Mouse (Mus musculus) left cerebral cortex, adult 18-20 months (tissue): Measurements from ENCODE around the gene Ccdc155. TPM values are rescaled to one million over a fixed set of nuclear protein-coding genes. Genes with fewer than 3 reads are reported as not detected.
A peak's percentile ranks its signal among the peaks of the same experiment; 100 is the strongest.

Source experiments
- DNase-seq, 2 experiments: peaks; one replicate each; pipeline ENCODE4 v3.0.0; 2021 to 2022; ENCODE audit warnings: low spot score in 2 of 2, mixed read lengths in 1 of 2
- microRNA-seq, 2 experiments: library from miRNA; unstranded; fragments of <30 nt; microRNA quantifications; one replicate each; pipeline ENCODE4 v1.2.0; 2021
- total RNA-seq, 2 experiments: library from RNA; stranded (reverse); gene quantifications; 2 replicates each; pipeline ENCODE4 v1.2.3; 2021

Ccdc155 gene
- total RNA-seq, 2 experiments from 2014 or later, result 4.9 to 9.7 TPM

DNA sequence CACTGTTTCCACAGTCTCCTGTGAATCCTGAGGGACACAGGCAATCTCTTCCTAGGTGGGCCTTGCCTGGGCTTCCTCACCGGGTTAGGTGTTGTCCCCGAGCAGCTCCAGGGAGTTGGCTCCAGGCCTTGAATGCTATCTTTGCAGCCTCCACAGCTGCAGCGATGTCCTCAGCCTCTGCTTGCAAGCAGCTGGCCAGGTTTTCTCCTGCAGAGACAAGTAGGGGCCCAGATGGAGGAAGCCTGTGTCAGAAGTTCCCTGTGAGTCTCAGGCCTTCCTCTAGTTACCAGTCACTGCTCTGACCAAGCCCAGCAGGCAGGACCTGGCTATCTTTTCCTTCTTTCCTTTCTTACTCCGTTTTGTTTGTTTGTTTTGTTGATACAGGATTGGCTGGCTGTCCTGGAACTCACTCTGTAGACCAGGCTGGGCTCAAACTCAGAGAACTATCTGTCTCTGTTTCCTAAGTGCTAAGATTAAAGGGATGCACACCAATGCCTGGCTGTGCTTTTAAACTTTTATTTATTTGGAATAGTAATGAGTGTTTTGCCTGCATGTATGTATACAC lies 56.1 kb downstream of the Ccdc155 start:
- DNase-seq, result no peak

DNA sequence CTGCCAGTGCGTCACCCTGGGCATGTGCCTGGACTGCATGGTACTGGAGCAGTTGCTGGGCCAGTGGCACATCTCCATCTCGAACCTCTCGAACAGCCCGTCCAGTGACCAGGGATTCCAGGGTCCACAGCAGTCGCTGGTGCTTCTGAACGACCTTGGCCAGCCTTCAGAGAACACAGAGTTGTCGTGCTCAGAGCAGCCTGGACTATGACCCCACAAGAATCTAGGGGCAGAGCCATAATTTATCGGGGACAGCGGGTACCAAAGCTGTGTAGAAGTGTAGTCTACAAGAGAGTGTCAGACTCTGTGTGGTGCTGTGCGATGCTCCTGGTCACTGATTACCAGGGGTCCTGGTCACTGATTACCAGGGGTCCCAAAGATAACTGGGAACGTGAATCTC lies 56.8 kb downstream of the Ccdc155 start:
- DNase-seq, result no peak

DNA sequence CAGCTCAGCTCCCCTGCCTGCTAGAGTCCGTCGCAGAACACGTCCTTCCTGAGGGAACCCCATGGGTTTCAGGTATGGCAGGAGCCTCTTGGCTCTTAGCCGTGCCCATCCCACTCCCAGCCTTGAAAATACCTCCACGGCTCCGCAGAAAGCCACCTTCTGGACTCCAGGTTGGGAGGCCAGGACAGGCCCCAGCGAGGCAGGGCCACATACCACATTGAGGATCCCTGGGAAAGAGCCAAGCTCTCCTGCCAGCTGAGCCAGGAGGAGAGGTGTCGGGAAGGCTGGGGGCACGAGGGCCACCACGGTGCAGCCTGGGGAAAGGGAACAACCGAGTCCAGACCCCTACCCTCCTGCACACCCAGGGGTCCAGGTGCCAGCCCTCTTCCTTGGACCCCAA lies 57.4 kb downstream of the Ccdc155 start:
- no peak for DNase-seq

DNA sequence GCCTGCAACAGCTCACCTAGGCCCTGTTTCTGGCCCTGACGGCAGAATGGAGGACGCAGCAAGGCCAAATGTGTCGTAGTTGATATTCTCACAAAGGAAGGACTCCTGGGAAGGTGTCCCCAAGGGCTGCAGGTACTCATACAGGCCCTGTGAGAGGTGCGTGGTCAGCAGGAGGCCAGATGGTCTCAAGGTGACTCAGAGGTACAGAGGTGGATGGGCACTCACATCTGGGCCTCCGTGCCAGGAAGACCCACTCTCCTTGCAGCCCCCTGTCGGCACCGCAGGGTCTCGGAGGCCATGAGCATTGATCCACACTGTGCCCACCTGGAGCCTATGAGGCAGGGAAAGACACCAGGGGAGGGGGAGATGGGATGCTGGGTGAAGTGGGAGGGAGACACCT lies 59.2 kb downstream of the Ccdc155 start:
- no peak for DNase-seq

DNA sequence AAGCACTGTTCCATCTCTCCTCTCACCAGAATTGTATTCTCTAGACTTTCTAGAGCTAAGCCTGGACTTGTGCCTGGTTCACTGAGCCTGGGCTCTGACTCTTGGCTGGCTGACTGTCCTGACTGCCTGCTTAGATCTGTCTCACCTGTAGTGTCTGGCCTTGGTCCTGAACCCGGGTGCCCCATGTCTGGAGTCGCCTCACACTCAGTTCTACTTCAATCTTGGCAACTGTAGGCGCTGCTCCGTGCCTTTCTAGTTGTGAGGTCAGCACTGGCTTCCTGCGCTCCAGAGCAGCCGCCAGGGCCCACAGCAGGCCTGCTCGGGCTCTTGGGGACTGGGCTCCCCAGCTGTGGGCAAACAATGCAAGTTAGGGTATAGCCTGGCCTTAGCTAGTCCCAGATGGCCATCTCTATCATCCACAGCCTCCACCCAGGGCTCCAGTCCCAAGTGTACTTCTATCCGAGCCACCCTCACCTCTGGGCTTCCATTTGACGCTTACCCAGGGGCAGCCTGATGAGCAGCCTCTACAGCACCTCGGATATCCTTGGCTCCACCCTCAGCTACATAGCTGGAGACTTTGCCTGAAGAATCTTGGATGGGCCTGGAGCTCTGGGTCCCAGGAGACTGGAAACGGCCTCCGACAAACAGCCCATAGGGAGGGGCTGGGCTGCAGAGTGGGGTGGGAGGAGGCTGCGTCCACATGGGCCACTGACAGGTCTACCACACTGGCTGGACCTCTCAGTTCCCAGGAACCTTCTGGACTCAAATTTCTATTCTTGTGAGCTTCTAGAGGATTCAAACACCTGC lies 60.1 kb downstream of the Ccdc155 start:
- DNase-seq, result no peak

DNA sequence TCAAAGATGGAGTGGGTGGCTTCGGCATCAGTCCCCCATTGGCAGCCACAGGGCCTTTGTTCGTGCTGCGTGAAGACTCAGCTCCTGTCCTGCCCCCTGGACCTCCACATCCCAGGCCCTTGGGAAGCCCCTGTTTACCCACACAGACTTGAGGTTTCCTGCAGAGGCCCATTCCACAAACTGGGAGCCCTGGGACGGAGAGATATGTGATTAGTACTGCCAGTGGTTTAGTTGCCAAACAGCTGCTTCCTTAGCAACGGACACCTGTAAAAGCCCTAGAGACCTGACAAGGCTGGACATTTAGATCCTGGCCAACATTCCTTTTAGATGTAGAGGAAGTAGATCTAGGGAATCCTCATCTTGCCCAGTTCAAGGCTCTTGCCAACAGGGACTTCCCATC lies 62.8 kb downstream of the Ccdc155 start:
- DNase-seq, result no peak

DNA sequence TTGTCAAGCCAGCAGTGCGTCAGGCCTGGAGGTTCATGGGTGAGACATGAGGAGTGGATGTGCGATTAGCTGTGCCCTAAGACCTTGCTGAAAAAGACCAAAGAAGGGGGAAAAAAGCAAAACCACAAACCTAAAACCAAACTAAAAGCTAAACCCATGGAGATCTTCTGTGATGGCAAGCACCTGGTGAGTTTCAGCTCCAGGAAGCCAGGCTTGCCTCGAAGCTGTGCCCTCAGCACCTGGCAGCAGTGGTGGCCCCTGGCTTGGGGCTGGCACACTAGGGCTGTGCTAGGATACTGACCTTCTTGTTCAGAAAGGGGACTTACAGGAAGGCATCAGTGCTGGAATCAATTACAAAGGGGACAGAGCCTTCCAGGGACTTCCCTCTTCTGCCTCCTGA lies 63.4 kb downstream of the Ccdc155 start:
- DNase-seq, result no peak

DNA sequence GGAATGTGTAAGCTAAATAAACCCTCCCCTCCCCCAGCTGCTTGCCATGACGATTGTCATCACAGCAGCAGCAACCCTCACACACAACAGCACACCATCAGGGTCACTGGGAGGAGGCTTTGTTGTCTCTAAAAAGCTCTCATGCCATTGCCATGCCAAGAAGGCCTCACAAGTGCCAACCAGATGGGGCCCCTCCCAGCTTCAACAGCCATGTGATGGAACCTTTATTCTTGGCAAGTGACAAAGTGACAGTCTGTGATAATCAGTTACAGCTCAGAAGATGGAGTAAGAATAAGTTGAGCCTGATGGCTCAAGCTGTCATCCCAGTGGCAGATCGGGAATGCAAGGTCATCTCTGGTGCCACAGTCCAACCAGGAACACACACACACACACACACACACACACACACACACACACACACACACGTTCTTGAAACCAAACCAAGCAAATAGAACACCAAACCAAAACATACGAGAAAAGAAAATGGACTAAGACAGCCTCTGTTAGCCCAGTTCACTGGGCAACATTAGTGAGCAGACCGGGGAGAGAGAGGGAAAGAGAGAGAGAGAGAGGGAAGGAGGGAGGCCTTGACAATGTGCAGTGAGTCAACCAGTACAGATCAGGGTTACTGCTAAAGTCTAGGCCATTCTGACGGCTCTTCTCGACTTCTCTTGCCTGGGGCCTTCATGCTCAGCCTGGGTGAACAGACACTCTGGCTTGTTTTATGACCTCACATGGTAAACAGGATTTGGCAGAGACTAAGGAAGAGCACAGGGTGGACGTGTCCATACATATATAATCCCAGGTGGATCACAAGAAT lies 64.6 kb downstream of the Ccdc155 start:
- DNase-seq, result no peak

DNA sequence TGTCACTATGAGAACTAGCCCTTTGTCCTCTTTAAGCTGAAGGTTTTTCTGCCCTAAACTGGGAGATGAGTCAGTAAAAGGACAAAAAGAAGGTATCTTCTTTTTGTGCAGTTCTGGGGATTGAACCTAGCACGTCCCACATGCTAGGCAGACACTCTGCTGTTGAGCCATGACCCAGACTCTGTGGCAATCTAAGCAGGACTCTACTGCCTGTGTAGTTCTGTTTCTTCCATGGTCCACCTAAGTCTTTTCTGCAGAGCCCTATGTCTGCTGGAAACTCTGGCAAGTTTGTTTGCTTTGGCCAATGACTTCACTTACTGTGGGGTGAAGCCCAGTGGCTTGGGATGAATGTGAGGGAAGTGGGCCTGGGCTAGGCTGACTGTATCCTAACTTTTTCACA lies 66.3 kb downstream of the Ccdc155 start:
- DNase-seq, result no peak

DNA sequence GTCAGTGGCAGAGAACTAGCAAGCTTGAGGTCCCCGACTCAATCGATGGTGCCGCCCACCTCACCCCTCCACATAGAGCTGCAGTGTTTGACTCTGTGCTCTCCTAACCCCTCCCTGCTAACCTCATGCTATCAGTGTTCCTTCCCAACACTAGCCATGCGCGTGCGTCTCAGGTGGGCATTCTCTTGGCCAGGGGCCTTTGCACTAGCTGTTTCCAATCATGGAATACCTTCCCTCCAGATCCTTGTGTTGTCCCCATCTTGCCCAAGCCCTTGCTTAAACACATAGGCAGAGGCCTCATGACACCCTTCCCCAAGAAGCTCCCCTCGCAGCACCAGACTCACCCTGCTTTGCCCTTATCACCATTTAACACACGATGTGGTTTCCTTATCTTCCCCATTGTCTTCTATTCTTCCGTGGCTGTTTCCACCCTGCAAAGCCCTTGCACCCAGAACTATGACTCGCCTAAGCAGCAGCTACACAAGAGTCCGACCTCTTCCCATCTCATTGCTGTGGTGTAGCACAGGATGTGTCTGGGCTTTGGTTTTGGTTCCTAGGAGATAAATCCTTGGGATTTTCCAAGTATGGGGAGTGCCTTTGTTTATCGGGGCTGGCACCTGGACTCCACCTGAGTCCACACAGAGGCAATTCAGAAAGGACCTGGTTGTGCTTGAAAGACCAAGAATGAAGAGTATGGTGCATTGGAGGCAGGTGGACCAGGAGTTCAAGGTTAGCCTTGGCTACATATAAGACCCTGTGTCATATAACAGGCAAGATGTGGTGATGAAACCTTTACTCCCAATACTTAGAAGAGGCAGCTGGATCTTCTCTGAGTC lies 67.3 kb downstream of the Ccdc155 start:
- DNase-seq, result no peak

DNA sequence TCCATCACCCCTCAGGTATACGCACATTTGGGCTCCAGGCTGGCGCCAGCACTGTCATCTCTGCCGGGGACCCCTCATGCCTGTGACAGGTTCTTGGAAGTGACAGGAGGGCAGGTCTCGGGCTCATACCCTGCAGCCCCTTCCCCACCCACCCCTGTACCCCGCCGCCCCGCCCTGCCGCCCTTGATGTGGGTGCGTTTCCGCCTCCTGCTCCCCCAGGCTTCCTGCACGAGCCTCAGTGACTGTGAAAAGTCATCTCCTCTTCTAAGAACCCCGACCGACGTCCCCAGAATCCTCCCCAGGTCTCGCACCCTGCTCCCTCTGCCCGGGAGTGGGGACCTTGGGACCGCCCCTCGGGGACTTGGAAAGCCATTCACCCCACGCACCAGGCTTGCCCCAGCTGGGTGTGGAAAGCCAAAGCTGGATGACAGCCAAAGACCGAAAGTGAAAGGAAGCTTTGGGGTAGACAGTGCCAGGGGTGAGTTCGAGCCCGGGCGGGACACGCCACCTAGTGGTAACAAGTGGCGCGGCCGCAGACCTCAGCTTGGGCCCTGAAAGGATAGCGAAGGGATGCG lies 68.6 kb downstream of the Ccdc155 start, which contains the start of the genes Gm45713 and Flt3l:
Gene Gm45713 (minus strand): TSS at position 239 of the 575 bp plus-strand sequence.
Gene Flt3l (minus strand): TSS at position 440 of the 575 bp plus-strand sequence.
- peak; percentile 87 to 90 for DNase-seq

DNA sequence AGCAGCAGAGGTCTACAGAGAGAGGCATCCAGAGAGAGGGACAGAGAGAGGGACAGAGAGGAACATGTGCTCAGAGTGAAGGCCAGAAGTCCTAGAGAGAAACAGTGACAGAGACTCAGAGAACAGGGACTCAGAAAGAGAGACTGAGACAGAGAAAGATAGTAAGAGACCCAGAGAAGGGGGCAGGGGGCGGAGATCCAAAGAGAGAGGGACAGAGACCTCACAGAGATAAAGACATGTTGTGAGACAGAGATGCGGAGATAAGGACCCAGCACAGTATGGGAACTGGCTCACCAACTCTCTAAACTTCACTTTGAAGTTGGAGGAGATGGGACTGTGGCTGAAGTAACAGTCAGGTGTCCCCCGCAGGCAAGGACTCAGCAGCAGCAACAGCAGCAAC lies 69.3 kb downstream of the Ccdc155 start:
- DNase-seq, result no peak

DNA sequence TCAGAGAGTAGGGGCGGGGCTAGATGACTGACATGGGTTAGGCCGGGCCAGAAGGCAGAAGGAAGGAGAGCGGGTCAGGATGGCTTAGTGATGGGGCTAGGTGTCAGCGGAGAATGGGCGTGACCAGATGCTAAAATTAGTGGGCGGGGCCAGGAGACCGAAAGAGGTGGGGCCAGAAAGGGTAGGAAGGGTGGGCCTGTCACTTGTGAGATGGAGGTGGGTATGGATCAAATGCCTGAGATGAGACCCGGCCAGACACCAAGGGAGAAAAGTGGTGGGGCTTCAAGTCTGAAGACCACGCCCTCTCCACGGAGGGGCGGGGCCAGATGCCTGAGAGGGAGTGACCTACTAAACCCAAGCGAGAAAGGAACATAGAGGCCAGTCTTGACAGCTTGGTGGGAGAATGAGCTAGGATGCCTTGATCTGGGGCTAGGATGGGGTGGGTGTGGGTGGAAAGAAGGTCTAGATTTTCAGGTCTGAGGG lies 70.1 kb downstream of the Ccdc155 start:
- DNase-seq, result no peak

Small RNAs within 50 kb of the gene (microRNA-seq; reads per million reads assigned to microRNA genes)
- 0.75 to 2.3 reads per million in 2 experiments for gene Mir7055

Other genes starting within 250 kb of the Ccdc155 start
- gene Cpt1c, start 230.0 kb downstream of the Ccdc155 start, total RNA-seq, result 10 to 100 TPM; 98.3 to 98.4 TPM
- 100 to 1,000 TPM; 174 to 178 TPM for gene Prmt1, start 218.3 kb downstream of the Ccdc155 start, total RNA-seq
- gene Irf3, start 207.2 kb downstream of the Ccdc155 start, total RNA-seq, result 10 to 100 TPM; 35.2 to 41.9 TPM
- gene Bcl2l12, start 206.2 kb downstream of the Ccdc155 start, total RNA-seq, result 1 to 10 TPM; 2.8 to 3.8 TPM
- gene Scaf1, start 188.5 kb downstream of the Ccdc155 start, total RNA-seq, result 100 to 1,000 TPM; 159 to 163 TPM
- gene Rras, start 186.9 kb downstream of the Ccdc155 start, total RNA-seq, result 10 to 100 TPM; 10.0 to 14.5 TPM
- 10 to 100 TPM; 63.3 to 67.5 TPM for gene Prr12, start 152.0 kb downstream of the Ccdc155 start, total RNA-seq
- 10 to 100 TPM; 51.9 to 59.7 TPM for gene Nosip, start 142.5 kb downstream of the Ccdc155 start, total RNA-seq
- 1 to 10 TPM; 6.2 to 9.2 TPM for gene Prrg2, start 142.2 kb downstream of the Ccdc155 start, total RNA-seq
- 1 to 10 TPM; 5.9 to 6.0 TPM for gene Rcn3, start 112.7 kb downstream of the Ccdc155 start, total RNA-seq
- gene Fcgrt, start 101.0 kb downstream of the Ccdc155 start, total RNA-seq, result 10 to 100 TPM; 19.6 to 20.1 TPM
- gene Rps11, start 80.5 kb downstream of the Ccdc155 start, total RNA-seq, result 100 to 1,000 TPM; 474 to 479 TPM
- gene Rpl13a, start 76.1 kb downstream of the Ccdc155 start, total RNA-seq, result 100 to 1,000 TPM; 712 to 811 TPM
- gene Gm45713, start 68.7 kb downstream of the Ccdc155 start, total RNA-seq, result not detected
- gene Flt3l, start 68.5 kb downstream of the Ccdc155 start, total RNA-seq, result 1 to 10 TPM; 8.4 to 9.7 TPM
- 10 to 100 TPM; 46.7 to 51.7 TPM for gene Pih1d1, start 50.6 kb downstream of the Ccdc155 start, total RNA-seq
- gene Aldh16a1, start 50.3 kb downstream of the Ccdc155 start, total RNA-seq, result 10 to 100 TPM; 12.7 to 15.1 TPM
- 1,000 to 10,000 TPM; 1,307 TPM for gene Slc17a7, start 40.9 kb downstream of the Ccdc155 start, total RNA-seq
- gene Gfy, start 25.3 kb downstream of the Ccdc155 start, total RNA-seq, result under 1 TPM; 0.26 to 0.40 TPM
- gene Pth2, start 23.9 kb downstream of the Ccdc155 start, total RNA-seq, result not detected
- 10 to 100 TPM; 33.6 to 38.3 TPM for gene Dkkl1, start 7.3 kb upstream of the Ccdc155 start, total RNA-seq
- 1 to 10 TPM; 2.1 to 4.3 TPM for gene Tead2, start 10.9 kb upstream of the Ccdc155 start, total RNA-seq
- gene Cd37, start 34.2 kb upstream of the Ccdc155 start, total RNA-seq, result 1 to 10 TPM; 4.8 to 5.3 TPM
- 1 to 10 TPM; 1.7 to 1.9 TPM for gene Slc6a16, start 36.2 kb upstream of the Ccdc155 start, total RNA-seq
- gene Slc6a21, start 72.6 kb upstream of the Ccdc155 start, total RNA-seq, result not detected
- 10 to 100 TPM; 19.0 to 26.5 TPM for gene Trpm4, start 128.9 kb upstream of the Ccdc155 start, total RNA-seq
- under 1 TPM; 0.19 to 0.30 TPM for gene Hrc, start 130.4 kb upstream of the Ccdc155 start, total RNA-seq
- 100 to 1,000 TPM; 154 to 170 TPM for gene Ppfia3, start 162.1 kb upstream of the Ccdc155 start, total RNA-seq
- gene Lin7b, start 165.7 kb upstream of the Ccdc155 start, total RNA-seq, result 100 to 1,000 TPM; 133 to 165 TPM
- 100 to 1,000 TPM; 372 to 395 TPM for gene Snrnp70, start 190.8 kb upstream of the Ccdc155 start, total RNA-seq
- gene Kcna7, start 200.8 kb upstream of the Ccdc155 start, total RNA-seq, result not detected
- under 1 TPM in 1 of 2 experiments, not detected in 1; 0.19 TPM for gene Ntf5, start 208.8 kb upstream of the Ccdc155 start, total RNA-seq
- not detected for gene Lhb, start 215.9 kb upstream of the Ccdc155 start, total RNA-seq
- gene Gys1, start 230.0 kb upstream of the Ccdc155 start, total RNA-seq, result 10 to 100 TPM; 15.1 to 18.1 TPM
- gene Ruvbl2, start 233.2 kb upstream of the Ccdc155 start, total RNA-seq, result 10 to 100 TPM; 32.4 to 34.5 TPM